Mouse (Mus musculus) cerebellum, postnatal 4 days (tissue): ENCODE results near the gene Apol7a.
A peak's percentile ranks its signal among the peaks of the same experiment; 100 is the strongest.
"Not testable (repeated sequence)": the region's sequence is repeated elsewhere in the genome, so short reads cannot be mapped to it uniquely, and the experiment has no call there.

Source experiments
- DNase-seq, 2 experiments: peaks; one replicate each; pipeline ENCODE4 v3.0.0; 2022; ENCODE audit warnings: low spot score in 2 of 2, mixed read lengths in 1 of 2

Apol7a gene

DNA sequence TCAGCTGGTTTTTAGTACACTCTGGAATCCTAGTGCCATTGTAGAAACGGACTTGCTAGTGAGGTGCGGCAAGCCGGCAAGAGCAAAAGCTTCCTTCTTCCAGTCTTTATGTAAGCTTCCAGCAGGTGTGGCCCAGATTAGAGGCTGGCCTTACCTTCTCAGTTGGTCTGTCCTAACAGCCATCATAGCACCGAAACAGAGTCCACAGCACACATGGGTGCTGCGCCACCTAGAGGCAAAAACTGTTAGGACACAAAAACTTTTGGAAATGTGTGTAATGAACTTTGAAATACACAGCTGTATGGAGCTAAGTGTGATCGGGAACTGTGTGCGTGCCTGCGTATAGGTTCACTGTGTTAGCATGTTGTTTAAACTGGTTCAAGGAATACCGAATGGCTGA is at the start of gene Apol7a:
TSS of gene Apol7a (minus strand) at position 84 of the 400 bp plus-strand sequence.
- not testable (repeated sequence) for DNase-seq

DNA sequence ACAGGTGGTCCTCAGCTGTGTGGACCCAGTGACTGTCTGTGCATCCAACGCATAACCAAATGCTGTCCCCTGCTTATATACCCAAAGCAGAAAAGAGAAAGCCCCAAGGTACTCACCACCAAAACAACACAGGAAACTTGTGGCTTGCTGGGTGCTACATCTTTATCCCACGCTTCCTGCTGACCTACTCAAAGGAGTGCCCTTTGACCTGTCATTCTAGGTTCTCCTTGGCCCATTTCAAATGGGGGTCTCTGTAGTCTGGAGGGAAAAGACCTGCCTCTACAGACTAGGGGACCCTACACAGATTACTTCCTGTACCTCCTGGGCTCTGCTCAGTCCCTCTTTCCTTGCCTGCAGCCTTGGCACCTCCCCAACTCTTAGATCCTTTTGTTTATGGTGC is 48.5 kb upstream of the Apol7a start, which contains the start of gene Apol7b:
TSS of gene Apol7b (minus strand) at position 101 of the 400 bp plus-strand sequence.
- not testable (repeated sequence) for DNase-seq

DNA sequence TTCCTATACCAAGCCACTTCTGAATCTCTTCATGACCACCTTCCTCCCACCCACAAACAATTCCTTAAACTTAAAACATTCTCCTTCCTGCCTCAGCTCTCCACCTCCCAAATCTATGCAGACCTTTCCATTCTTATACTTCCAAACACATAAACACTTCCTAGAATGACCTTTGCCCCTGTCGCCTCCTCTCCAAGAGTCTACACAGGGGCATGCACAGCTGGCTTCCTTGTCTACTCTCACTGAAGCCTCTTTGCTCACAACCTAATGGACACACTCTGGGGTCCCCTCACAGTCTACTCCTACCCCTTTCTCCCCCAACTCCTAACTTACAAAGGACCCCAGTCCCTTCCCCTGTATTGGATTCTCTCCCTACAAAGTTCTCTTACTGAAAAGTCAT is 46.8 kb upstream of the Apol7a start:
- not testable (repeated sequence) for DNase-seq

DNA sequence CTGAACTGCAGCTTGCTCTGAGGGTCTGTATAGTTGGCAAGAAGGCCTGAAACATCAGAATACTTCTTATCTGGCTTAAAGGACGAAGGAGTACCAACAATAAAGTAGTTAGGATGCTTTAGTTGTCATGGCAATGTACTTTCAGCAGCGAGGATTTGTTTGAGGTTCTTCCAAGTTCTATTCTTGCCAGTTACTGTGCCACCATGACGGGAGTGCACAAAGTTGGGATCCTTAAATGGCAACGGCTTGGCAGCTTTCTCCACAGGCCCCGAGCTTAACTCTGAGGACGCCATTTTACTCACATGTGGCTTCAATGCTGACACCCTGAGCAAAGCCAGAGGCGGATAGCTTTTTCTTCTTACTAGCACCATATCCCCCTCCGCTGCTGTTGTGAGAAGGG is 45.8 kb upstream of the Apol7a start:
- DNase-seq: not testable (repeated sequence)

DNA sequence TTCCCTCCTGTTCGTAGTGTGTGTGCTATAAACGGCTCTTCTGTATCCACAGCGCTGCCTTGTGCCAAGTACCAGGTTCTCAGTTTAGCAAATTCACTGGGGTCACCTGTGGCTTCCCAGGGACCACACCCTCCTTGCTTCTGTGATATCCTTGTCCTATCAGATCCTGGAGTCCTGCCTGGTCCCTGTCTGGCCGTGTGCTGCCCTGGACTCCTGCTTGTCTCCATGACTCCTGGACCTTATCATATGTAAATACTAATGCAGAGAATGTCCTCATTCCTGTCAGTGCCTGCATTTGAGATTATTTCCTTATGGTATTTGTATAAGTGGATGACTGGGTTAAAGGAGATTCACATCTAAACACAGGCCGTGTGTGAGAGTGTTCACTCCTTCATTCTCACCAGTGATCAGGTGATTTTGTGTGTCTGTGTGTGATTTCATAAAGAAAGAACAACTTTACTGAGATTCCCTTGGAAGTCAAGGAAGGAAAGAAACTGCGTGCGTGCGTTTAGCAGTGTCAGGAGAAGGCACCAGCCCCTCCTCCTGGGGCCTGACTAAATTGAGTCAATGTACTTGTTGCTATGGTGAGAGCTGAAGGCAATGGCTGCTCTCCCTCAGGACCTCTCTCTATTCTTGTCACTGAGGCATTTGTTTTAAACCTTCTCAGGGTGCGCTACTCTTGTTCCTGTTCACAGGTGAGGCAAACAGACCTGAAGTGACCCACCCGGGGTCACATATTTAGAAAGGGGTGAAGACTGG is 30.0 kb upstream of the Apol7a start:
- DNase-seq: not testable (repeated sequence)

DNA sequence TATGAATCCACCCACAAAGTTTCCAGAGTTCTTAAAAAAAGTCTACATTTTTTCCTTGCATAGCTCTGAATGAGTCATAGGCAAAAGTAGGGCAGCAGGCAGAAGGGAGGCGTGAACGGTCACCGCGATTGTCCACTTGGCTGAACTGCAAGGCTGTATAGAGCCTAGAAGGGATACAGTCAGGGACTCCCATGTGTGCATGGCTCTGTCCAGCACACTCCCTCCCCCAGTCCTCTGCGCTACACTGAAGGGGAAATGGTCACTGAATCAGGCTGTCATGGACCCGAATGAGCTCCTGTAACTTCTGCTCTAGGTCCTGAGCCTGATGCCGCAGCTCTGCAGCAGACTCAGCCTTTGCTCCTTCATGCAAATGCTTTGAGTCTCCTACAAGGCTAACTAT is 24.0 kb upstream of the Apol7a start:
- DNase-seq: not testable (repeated sequence)

DNA sequence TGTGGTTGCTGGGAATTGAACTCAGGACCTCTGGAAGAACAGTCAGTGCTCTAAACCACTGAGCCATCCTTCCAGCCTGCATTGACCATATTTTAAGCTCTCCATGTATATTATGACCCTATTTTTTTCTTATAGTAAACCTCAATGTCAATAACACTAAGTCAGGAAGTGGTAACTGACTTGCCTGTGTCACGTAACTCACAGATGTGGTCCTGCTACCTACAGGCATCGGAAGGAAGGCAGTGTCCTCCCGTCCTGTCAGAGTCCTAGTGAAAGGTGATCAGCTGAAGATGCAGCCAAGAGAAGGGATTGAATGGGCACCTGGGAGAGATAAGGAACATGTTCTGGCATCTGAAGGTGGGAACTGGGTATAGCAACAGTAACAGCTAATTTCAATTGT is 20.7 kb upstream of the Apol7a start:
- DNase-seq: not testable (repeated sequence)

DNA sequence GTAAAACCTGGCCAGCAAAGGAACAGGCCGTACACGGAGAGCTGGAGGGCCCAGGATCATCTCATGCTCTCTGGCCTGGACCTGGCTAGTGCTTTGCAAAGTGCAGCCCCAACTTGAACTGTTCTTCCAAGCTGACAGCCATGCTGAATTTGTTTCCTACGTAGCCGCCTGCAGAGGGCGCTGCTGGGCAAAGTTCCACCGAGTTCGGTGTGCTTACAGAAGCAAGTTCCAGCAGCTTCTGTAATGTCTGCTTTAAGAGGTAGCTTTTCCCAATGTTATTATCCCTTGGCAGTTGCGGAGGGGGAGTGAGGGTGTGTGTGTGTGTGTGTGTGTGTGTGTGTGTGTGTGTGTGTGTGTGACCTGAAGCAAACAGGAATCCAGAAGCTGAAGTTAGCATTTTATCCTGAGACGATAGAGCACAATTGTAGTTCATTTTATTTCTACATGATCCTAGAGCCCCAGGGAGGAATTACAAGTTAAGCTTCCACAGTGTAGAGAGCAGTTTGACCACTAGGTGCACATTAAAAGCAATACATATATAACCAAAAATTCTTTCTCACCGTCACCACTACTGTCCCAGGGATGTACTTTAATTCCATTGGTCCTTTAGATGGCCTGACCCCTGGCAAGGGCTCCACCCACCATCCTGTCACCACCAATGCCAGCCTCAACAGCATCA is 17.9 kb upstream of the Apol7a start:
- not testable (repeated sequence) for DNase-seq

DNA sequence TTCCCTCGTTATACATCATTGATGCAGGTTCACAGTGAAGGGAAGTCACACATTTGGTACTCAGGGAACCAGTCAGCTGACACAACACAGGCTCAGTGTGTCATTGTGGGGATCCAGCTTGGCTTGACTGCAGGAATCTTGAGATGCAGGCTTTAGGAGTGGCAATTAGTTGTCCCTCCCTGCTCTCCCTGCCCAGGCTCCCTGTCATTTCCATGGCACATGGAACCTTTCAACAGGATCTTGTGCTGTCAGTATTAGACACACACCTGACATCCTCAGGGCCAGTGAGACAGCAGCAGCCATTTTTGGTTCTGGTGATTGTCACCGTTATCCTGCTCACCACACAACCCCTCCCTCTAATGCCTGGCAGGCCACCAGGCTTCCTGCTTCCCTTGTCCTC is 16.7 kb upstream of the Apol7a start:
- DNase-seq: not testable (repeated sequence)

DNA sequence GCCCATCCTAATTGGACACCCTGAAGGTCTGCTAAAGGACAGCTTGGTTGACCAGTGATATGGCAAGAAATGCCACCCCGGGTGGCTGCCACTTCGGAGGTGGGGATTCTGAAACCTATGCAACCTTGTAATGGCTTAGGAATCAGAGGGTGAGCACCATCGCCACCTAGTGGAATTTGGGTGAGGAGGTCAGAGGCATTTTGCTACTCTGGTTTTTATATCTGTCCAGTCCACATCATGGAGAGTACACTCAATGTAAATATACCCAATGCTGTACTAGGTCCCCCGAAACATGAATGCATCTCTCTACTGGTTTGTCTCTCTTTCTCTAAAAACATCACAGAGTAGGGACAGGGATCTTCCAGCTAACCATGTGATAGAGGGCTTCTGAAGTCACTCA is 13.8 kb upstream of the Apol7a start:
- not testable (repeated sequence) for DNase-seq

DNA sequence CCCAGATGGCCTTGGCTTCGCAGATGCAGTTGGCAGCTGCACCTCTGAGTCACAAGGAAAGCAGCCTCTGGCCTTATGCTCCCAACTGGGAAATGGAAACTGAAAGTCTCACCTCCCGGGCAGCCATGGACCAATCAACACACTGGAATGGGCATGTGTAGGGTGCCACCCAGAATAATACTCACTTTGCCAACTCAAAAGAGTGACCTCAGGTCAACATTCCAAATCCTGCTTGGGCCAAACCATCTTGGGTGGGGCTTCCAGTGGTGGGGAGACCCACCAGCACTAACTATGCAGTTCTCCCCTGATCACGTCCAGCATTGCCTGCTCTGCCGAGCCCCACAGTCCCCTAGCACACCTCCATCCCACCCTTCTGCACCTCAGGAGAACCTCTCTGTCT is 12.1 kb upstream of the Apol7a start, which contains the start of gene Apol9a:
TSS of gene Apol9a (minus strand) at position 101 of the 400 bp plus-strand sequence.
- DNase-seq: not testable (repeated sequence)

DNA sequence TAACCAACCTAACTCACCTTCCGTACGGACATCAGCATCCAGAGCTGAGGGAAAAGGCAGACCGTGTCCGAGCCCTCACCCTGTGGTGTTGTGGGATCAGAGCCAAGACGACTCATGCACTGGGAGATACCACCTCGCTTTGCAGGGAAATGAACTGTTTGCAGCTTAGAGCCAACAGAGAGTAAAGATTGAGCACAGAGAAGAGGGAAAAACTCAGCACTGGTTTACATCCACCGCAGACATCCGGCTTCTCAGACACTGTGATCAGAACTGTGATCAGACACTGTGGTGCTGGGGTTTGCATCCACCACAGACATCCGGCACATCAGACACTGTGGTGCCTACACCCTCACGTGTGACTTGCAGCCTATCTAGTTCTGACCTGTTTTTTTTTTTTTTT is 7.5 kb upstream of the Apol7a start:
- DNase-seq: peak in 1 of 2 experiments; percentile 34

DNA sequence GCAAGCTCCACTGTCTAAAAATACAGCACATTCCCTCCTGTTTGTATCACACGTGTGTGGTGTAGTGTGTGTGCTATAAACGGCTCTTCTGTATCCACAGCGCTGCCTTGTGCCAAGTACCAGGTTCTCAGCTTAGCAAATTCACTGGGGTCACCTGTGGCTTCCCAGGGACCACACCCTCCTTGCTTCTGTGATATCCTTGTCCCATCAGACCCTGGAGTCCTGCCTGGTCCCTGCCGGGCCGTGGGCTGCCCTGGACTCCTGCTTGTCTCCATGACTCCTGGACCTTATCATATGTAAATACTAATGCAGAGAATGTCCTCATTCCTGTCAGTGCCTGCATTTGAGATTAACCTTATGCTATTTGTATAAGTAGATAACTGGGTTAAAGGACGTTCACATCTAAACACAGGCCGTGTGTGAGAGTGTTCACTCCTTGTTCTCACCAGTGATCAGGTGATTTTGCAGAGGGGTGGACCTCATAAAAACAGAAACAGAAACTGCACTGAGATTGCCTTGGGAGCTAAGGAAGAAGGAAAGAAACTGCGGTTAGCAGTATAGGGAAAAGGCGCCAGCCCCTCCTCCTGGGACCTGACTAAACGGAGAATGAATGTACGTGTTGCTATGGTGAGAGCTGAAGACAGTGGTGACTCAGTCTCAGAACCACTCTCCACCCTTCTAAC is 1.3 kb downstream of the Apol7a start:
- not testable (repeated sequence) for DNase-seq

DNA sequence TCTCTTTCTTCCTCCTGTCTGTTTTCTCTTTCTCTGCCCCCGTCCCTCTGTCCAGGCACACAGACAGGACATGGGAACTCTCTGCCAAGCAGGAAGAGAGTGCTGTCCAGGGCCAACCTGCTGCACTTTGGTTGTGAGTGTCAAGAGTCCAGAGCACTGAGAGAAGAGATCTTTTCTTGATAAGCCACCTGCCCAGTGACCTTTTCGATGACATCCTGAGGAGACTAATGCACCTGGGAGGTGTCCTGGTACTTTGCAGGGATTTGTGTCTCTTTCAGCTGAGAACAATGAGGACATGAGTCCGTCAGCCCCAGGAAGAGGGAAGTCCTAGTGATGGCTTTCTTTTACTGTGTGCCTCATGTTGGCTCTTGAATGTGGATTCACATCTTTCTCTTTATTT is 5.1 kb downstream of the Apol7a start:
- DNase-seq: not testable (repeated sequence)

DNA sequence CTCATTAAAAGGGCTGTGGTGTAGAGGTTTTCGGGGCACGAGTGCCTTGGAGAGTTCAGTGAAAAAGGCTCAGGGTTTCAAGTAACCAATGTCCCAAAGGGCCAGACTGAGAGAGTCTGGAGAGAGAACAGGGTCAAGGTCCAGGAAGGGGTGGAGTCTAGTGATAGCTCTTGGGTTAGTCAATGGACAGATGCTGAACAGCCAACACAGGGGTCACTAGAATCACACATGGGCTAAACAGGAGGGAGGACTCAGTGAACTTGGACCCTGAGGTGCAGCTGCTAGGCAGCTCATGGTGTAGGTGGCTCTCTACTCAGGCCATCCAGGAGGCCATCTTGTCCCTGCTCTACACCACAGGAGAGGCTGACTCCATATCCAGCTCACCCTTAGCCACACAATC is 11.4 kb downstream of the Apol7a start:
- DNase-seq: no peak

DNA sequence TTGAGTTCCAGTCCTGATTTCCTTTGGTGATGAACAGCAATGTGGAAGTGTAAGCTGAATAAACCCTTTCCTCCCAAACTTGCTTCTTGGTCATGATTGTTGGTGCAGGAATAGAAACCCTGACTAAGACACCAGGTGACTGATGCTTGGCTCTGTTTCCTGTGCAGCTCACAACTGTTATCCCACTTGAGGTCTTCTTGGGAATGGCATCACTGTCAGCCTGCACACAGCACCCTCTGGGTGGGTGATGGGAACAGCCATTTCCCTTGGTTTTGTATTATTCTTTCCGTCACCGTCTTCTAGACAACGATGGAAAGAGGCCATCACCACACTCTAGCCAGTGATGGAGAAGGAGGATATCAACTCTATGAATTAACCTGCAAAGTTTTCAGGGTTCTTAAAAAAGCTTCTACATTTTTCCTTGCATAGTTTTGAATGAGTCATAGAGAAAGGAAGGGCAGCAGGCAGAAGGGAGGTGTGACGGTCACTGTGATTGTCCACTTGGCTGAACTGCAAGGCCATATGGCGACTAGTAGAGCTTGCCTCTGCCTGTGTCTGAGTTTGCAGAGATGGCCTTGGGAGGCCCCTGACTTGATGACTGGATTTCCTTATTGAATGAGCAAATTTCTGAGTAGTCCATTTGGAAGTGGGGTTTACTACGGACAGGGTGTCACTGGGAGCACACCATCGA is 14.4 kb downstream of the Apol7a start:
- no peak for DNase-seq

DNA sequence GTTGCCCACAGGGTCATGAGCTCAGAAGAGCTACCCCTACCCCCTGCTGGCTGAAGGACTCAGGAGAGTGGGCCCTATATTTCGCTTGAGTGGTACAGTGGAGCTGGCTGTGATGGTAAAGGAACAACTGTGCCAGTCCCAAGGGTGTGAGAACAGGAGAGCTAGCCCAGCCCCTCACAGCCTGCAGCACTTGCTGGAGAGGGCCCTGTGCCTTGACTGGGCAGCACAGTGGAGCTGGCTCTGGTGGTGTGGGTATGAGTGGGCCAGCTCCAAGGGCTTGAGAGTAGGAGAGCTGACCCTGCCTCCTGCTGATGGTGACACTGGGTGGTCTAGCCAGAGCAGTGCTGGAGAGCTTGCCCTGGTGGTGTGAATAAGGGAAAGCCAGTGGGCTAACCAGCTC is 16.0 kb downstream of the Apol7a start:
- DNase-seq: no peak

DNA sequence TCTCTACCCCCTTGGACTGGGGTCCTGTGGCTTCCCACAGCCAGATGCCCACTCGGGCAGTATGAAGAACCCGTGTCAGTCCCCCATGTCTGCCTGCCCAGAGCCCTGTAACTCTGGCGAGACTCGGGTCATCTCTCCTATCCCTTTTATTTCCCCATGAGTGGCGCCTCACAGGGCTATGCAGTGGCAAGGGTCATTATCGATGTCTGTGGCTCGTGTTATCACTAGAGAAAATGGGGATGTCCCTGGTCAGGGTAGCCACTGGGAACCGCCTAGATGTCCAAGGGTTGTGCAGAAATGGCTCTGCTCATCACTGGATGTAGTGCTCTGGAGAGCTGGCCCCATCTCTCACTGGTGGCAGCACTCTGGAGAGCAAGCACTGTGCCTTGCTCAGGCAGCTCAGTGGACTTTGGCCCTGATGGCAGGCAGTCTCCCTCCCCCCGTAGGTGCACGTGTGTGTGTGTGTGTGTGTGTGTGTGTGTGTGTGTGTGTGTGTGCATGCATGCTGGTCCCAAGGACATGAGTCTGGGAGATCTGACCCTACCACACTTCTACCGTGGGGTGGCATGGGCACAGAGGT is 16.5 kb downstream of the Apol7a start:
- no peak for DNase-seq

DNA sequence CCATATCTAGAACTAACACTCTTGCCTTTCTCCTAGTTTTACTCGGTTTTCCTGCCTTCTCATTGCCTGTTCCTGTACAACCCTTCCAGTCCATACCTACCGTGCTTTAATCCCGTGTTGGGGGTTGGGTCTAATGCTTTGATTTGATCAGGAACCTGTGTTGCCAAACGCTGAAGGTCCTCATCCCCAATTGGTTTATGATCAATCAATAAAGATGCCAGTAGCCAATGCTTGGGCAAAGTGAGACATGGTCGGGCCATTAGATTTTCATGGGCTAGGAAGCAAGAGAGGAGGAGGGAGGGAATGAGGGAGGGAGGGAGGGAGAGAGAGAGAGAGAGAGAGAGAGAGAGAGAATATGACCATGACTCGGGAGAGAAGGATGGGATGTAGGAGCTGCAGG is 17.4 kb downstream of the Apol7a start:
- DNase-seq: no peak

DNA sequence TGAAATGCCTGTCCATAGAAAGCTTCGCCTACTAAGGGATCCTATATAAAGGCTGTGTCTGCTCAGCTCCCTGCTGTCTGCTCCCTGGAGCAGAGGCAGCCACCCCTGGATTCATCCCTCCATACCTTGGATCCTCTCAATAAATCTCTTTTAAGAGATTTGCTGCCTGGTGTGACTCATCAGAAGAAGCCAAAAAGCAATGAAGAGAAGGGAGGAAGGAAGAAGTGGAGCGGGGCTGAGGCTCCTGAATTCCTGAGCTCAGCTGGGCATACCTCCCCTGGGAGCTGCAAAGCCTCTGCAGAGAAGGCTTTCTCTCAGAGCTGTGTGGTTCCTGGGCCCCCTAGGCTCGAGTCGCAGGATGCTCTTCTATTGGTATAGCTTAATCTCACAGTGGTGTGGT is 19.0 kb downstream of the Apol7a start:
- no peak for DNase-seq

DNA sequence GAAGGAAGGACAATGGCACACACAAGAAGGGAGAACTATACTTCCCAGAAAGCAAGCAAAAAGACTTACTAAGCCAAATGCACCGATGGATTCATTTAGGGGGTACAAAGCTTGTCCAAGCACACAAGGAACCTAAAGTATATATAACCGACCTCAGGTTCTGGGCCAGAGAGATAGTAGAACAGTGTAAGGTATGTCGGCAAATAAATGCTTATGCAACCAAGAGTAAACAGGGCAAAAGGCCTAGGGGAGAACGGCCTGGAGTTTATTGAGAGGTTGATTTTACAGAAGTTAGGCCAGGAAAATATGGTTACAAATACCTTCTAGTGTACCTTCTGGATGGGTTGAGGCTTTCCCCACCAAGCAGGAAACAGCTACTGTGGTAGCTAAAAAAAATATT is 21.5 kb downstream of the Apol7a start:
- DNase-seq: no peak
